Mouse (Mus musculus): Measurements from ENCODE around the gene Mturn.
A peak's percentile ranks its signal among the peaks of the same experiment; 100 is the strongest.

DNA sequence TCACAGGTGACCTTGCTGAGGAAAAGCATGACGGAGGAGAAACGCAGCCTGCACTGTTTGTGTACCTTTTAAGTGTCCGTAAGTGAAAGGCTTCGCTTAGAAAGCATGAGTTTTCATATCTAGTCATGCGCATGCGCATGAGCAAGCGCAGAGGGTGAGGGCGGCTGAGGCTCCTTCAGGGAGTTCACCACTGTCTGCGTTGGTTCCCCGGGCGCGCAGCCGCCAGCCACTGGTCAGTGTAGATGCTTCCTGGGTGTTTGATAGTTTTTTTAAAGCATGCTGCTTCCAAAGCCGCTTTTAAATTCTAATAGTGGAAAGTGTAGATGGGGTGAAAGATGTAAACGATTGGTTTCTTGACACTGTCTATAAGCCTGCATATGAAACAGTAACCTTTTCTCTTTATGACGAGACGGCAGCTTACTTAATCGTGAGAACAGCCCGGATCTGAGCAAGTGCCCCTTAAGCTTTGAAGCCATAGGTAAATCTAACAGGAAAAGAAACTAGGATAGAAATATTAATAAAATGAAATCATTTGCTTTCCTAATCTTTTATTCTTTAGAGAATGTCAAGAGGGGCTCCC is 18.1 kb downstream of the Mturn start:
- TF ChIP-seq POLR2A (IDR thresholded peaks at IDR 0.05; ENCODE audit: low read depth, low read length) (peak; percentile 59), CTCF (IDR thresholded peaks at IDR 0.05; ENCODE audit: borderline replicate concordance, insufficient read depth, low read length) (no peak)

Data from embryonic fibroblast, embryonic 13.5 days (primary cell).